Mouse (Mus musculus) spleen, adult 2 months (tissue): ENCODE measurements around the gene Gm11096. TPM values are rescaled to one million over a fixed set of nuclear protein-coding genes. Genes with fewer than 3 reads are reported as not detected.

Source experiments
- DNase-seq, 2 experiments: peaks; one replicate each; pipeline versions ENCODE4 v3.0.0 to v3.0.0-alpha.2; 2012 to 2021; ENCODE audit warnings: low spot score in 2 of 2, low read depth in 1 of 2
- H3K27ac ChIP-seq: fragments of 200-500 bp; 2 replicates; pipeline ENCODE4 v1.5.1; 2012; ENCODE audit warnings: low read length, inconsistent platforms; ENCODE audit not compliant: insufficient read depth
- H3K27me3 ChIP-seq: fragments of 200-500 bp; 2 replicates; pipeline ENCODE4 v1.6.1; 2012; ENCODE audit warnings: mild to moderate bottlenecking, moderate library complexity, low read length, inconsistent platforms; ENCODE audit not compliant: control insufficient read depth, insufficient read depth
- H3K36me3 ChIP-seq: fragments of 200-500 bp; 2 replicates; pipeline ENCODE4 v1.6.1; 2012; ENCODE audit warnings: mild to moderate bottlenecking, low read length, inconsistent platforms; ENCODE audit not compliant: control insufficient read depth, insufficient read depth
- H3K4me1 ChIP-seq: fragments of 200-500 bp; 2 replicates; pipeline ENCODE4 v1.6.1; 2011; ENCODE audit warnings: inconsistent platforms; ENCODE audit not compliant: control insufficient read depth, insufficient read depth, insufficient read length
- H3K4me3 ChIP-seq: fragments of 200-500 bp; 2 replicates; pipeline ENCODE4 v1.5.1; 2011; ENCODE audit warnings: mild to moderate bottlenecking, inconsistent platforms; ENCODE audit not compliant: insufficient read depth, insufficient read length; ENCODE audit errors: extremely low read depth
- CTCF ChIP-seq: fragments of 200-500 bp; IDR thresholded peaks from 2 replicates; pipeline ENCODE4 v1.5.1; 2011; ENCODE audit warnings: mild to moderate bottlenecking, inconsistent platforms; ENCODE audit not compliant: insufficient read depth, insufficient read length, insufficient replicate concordance; ENCODE audit errors: extremely low read depth
- POLR2A ChIP-seq: fragments of 200-500 bp; IDR thresholded peaks from 2 replicates; pipeline ENCODE4 v1.6.1; 2011; ENCODE audit warnings: low read depth, low read length, inconsistent platforms
- WGBS: fragments of 180-500 bp; shearing (Covaris S2); methylation state at CpG from one replicate; pipeline ENCODE4 v1.1.7; 2018; 5-methylcytosine and 5-hydroxymethylcytosine counted together
- polyA plus RNA-seq: library from polyadenylated mRNA; depleted of rRNA; stranded (reverse); fragments of >200 nt; gene quantifications from 2 replicates; pipeline ENCODE4 v1.2.3, GENCODE M21; 2012

Gene Gm11096
- polyA plus RNA-seq, 1 experiment: not detected

DNA sequence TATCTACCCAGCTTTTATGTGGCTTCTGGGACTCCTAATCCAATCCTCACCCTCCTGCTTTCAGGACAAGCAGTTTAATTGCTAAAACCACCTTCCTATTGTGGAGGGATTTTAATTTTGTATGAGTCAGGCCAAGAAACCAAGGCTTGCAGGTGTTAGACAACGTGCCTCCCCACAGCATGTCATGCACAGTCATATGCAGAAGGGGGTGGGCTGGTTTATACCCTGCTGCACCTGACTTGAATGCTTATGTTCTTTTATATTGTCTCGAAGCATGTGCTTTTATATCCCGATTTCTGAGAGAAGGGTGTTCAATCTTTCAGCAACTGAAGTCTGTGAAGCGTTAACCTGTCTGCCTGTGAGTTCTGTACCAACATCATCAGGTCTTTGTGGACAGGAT is 37.3 kb upstream of the Gm11096 start:
- no peaks in the 10 kb centered on the region for H3K36me3 ChIP-seq
- no peaks in the 10 kb centered on the region for H3K27me3 ChIP-seq
- H3K27ac ChIP-seq: no peak overlapping the region
- TF ChIP-seq POLR2A: no peak
- no peak for TF ChIP-seq CTCF
- no peak overlapping the region for H3K4me3 ChIP-seq
- DNase-seq: no peak
- H3K4me1 ChIP-seq: no peaks in the 10 kb centered on the region
- WGBS: 87% methylated on average over 4 of the region's 4 CpGs

- 95% methylated on average over 4 of the region's 4 CpGs for WGBS
- DNase-seq: no peak
Measured at GRCm38 (mm10) chr17:81412736-81413135, 28.8 kb upstream of the Gm11096 start.

DNA sequence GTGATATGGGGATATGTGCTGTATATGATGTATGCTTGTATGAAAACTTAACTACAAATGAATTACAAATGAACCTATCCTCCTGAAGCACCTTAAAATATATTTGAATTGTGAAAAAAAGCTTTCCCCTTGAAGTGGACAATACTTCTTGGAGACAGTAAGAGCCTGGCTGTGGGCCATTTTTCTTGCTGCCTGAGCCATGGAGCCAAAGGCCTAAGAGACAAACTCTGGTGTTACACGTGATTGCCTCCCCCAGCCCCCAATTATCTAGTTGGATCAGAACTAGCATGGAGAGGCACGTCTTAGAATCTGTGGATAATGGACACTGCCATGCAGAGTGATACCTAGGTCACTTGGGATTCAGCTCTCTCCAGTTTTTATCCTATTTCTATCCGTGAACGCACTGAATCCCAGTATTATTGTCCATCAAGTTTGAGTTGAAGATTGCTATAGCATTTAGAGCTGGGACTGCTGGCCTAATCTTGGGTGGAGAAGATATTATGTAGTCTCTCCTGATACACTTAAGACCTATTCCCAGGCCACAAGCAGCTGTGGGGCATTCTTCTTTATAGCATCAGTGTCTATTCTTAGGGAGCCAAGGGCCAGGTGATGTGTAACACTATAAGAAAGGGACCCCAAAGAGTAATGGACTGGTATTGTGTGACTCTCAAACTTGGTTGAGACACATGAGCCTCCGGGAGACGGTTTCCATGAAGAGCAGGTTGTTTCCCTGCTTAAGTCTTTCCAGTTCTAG is 25.0 kb upstream of the Gm11096 start:
- DNase-seq: no peak
- Histone ChIP-seq H3K27ac (no peak overlapping the region), H3K4me3 (no peak overlapping the region), H3K27me3 (no peaks in the 10 kb centered on the region), H3K4me1 (no peaks in the 10 kb centered on the region), H3K36me3 (no peaks in the 10 kb centered on the region)
- no peak for TF ChIP-seq CTCF
- no peak for TF ChIP-seq POLR2A
- 91% methylated on average over 6 of the region's 6 CpGs for WGBS

More at GRCm38 (mm10) chr17:81412736-81413135, 28.8 kb upstream of the Gm11096 start:
- no peaks in the 10 kb centered on the region for H3K36me3 ChIP-seq
- H3K27me3 ChIP-seq: no peaks in the 10 kb centered on the region
- no peaks in the 10 kb centered on the region for H3K4me1 ChIP-seq
- no peak overlapping the region for H3K4me3 ChIP-seq
- H3K27ac ChIP-seq: no peak overlapping the region
- TF ChIP-seq POLR2A: no peak
- no peak for TF ChIP-seq CTCF

DNA sequence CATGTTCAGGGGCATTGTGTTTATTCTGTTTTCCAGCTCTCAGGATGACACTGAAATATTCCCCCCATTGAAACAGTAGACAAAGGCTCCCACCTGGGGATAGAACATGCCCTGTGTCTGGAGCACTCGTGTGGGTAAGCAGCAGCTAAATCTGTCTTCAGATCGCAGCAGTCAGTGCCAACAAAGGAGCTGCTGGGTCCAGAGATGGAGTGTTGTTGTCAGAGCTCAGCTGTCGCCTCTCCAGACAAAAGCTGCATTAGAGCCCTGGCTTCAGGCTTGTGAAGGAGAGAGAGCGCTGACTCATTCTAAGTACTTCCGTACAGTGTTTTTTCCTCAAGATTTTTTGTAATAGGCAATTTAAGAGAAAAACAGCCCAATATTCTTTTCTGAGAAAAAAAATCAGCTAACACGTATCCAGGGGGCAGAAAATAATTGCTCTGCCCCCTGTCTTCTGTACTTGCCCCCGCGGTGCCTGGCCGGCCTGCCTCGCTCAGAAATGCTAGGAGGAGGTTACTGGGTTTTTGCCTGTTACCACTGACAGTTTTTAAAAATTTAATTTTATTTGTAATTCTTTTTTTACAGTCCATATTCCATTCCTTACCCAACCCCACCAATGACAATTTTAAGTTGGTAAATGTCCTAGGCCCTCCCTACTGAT is 21.6 kb upstream of the Gm11096 start:
- no peak for TF ChIP-seq CTCF
- TF ChIP-seq POLR2A: no peak
- 72% methylated on average over 10 of the region's 10 CpGs for WGBS
- no peaks in the 10 kb centered on the region for H3K36me3 ChIP-seq
- DNase-seq: no peak
- no peak overlapping the region for H3K27ac ChIP-seq
- H3K4me3 ChIP-seq: no peak overlapping the region
- peaks cover 2% of the 10 kb centered on the region; the same call in 1 of the 2 replicates for H3K4me1 ChIP-seq
- no peaks in the 10 kb centered on the region for H3K27me3 ChIP-seq

DNA sequence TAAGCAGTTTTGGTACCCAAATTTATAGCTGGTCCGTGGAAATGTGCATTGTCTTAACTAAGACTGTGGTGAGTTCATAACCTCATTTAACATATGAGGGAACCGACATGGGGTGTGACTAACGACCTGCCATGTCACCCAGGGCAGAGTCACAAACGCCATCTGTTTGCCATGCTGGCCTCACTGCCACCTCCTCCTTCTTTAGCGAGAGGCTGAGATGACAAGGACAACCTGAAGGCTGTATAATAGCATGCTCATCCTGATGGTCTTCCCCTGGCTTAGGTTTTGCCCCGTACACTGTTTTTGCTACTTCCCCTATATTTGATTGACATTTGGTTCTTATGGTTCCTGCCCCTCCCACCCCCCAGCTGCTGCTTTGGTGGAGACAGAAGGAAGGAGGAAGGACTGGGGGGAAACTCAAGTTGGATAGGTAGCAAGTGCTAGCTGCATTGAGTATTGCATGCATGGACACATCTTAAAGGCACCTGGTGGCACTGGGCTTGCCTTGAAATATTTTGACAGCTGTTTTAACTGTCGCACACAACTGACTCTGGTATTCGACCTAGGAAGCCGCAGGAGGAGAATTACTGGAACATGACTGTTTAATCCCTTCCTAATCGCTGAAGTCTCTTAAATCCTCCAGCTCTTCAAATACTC is 17.2 kb upstream of the Gm11096 start:
- WGBS: 17% methylated on average over 10 of the region's 10 CpGs
- no peak for DNase-seq

DNA sequence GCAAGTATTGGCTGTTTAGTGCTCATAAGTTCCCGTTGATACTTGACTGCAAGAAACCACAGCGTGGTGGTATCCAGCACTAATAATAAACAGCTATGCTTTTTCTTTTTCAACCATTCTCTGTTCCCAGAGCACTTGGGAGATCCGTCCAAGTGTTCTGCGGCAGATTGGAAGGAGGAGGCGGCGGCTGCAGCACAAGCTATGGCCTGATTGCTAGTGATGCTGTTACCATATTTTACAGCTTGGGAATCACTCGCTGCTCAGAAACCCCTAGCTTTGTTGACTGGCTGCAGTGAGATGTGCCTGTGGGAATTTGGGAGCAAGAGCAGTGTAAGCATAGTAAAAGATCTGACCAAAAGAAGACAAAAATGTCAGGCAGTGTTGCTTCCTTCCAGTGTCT is 14.3 kb upstream of the Gm11096 start:
- Histone ChIP-seq H3K4me3 (no peak overlapping the region), H3K27ac (no peak overlapping the region), H3K36me3 (no peaks in the 10 kb centered on the region), H3K4me1 (peaks cover 2% of the 10 kb centered on the region; the same call in 1 of the 2 replicates), H3K27me3 (no peaks in the 10 kb centered on the region)
- WGBS: 86% methylated on average over 7 of the region's 7 CpGs
- TF ChIP-seq CTCF (no peak), POLR2A (no peak)
- no peak for DNase-seq

More for the DNA sequence above, 17.2 kb upstream of the Gm11096 start:
- Histone ChIP-seq H3K4me1 (peaks cover 2% of the 10 kb centered on the region; the same call in 1 of the 2 replicates), H3K27me3 (no peaks in the 10 kb centered on the region), H3K36me3 (no peaks in the 10 kb centered on the region), H3K4me3 (no peak overlapping the region), H3K27ac (no peak overlapping the region)
- no peak for TF ChIP-seq POLR2A
- no peak for TF ChIP-seq CTCF
